Mouse (Mus musculus): Measurements from ENCODE around the gene Olfr1006. TPM values are rescaled to one million over a fixed set of nuclear protein-coding genes. Genes with fewer than 3 reads are reported as not detected.
"Not testable (repeated sequence)": the region's sequence is repeated elsewhere in the genome, so short reads cannot be mapped to it uniquely, and the experiment has no call there.

Olfr1006 gene
- total RNA-seq (2015; ENCODE audit: low replicate concordance) (not detected in 2 replicates), total RNA-seq (2017; ENCODE audit: low replicate concordance) (not detected in 2 replicates)

- no peak for ATAC-seq (replicated peaks; ENCODE audit: low FRiP score, poor library complexity, severe bottlenecking)
These were observed at the start of gene Olfr1006 for GRCm38 (mm10) chr2:85678667-85679066. TSS of gene Olfr1006 (minus strand) at chr2:85678767.

- ATAC-seq (replicated peaks; ENCODE audit: low FRiP score, poor library complexity, severe bottlenecking): no peak
These were observed 47.2 kb upstream of the Olfr1006 start for GRCm38 (mm10) chr2:85725793-85726192.

GRCm38 (mm10) chr2:85715119-85715518 lies 36.6 kb upstream of the Olfr1006 start, which contains the start of gene Olfr1009:
TSS of gene Olfr1009 (plus strand) at chr2:85715419.
- ATAC-seq (replicated peaks; ENCODE audit: low FRiP score, poor library complexity, severe bottlenecking): no peak

GRCm38 (mm10) chr2:85711159-85711558 lies 32.6 kb upstream of the Olfr1006 start:
- no peak for ATAC-seq (replicated peaks; ENCODE audit: low FRiP score, poor library complexity, severe bottlenecking)

- ATAC-seq (replicated peaks; ENCODE audit: low FRiP score, poor library complexity, severe bottlenecking): not testable (repeated sequence)
These were observed 32.1 kb upstream of the Olfr1006 start for GRCm38 (mm10) chr2:85710680-85711079.

GRCm38 (mm10) chr2:85689131-85689530 lies 10.6 kb upstream of the Olfr1006 start, which contains the start of gene Olfr1008:
TSS of gene Olfr1008 (plus strand) at chr2:85689431.
- ATAC-seq (replicated peaks; ENCODE audit: low FRiP score, poor library complexity, severe bottlenecking): no peak

GRCm38 (mm10) chr2:85664355-85664754 lies 14.2 kb downstream of the Olfr1006 start, which contains the start of gene Olfr154:
TSS of gene Olfr154 (minus strand) at chr2:85664455.
- ATAC-seq (replicated peaks; ENCODE audit: low FRiP score, poor library complexity, severe bottlenecking): not testable (repeated sequence)

GRCm38 (mm10) chr2:85650604-85651003 lies 28.0 kb downstream of the Olfr1006 start, which contains the start of gene Olfr1002:
TSS of gene Olfr1002 (minus strand) at chr2:85650704.
- no peak for ATAC-seq (replicated peaks; ENCODE audit: low FRiP score, poor library complexity, severe bottlenecking)

Other genes starting within 250 kb of the Olfr1006 start
- not detected in 2 replicates for gene Olfr994, start 242.3 kb downstream of the Olfr1006 start, total RNA-seq (2015; ENCODE audit: low replicate concordance)
- not detected in 2 replicates for gene Olfr994, start 242.3 kb downstream of the Olfr1006 start, total RNA-seq (2017; ENCODE audit: low replicate concordance)
- not detected in 2 replicates for gene Olfr995, start 235.1 kb downstream of the Olfr1006 start, total RNA-seq (2015; ENCODE audit: low replicate concordance)
- gene Olfr995, start 235.1 kb downstream of the Olfr1006 start, total RNA-seq (2017; ENCODE audit: low replicate concordance): 2.5 TPM in 1 of 2 replicates, not detected in the other
- not detected in 2 replicates for gene 4833423E24Rik, start 159.7 kb downstream of the Olfr1006 start, total RNA-seq (2015; ENCODE audit: low replicate concordance)
- not detected in 2 replicates for gene 4833423E24Rik, start 159.7 kb downstream of the Olfr1006 start, total RNA-seq (2017; ENCODE audit: low replicate concordance)
- not detected in 2 replicates for gene Olfr996, start 99.6 kb downstream of the Olfr1006 start, total RNA-seq (2015; ENCODE audit: low replicate concordance)
- gene Olfr996, start 99.6 kb downstream of the Olfr1006 start, total RNA-seq (2017; ENCODE audit: low replicate concordance): not detected in 2 replicates
- gene Olfr998, start 89.8 kb downstream of the Olfr1006 start, total RNA-seq (2015; ENCODE audit: low replicate concordance): not detected in 2 replicates
- not detected in 2 replicates for gene Olfr998, start 89.8 kb downstream of the Olfr1006 start, total RNA-seq (2017; ENCODE audit: low replicate concordance)
- not detected in 2 replicates for gene Olfr1000, start 66.9 kb downstream of the Olfr1006 start, total RNA-seq (2015; ENCODE audit: low replicate concordance)
- gene Olfr1000, start 66.9 kb downstream of the Olfr1006 start, total RNA-seq (2017; ENCODE audit: low replicate concordance): not detected in 2 replicates
- not detected in 2 replicates for gene Olfr1002, start 28.1 kb downstream of the Olfr1006 start, total RNA-seq (2015; ENCODE audit: low replicate concordance)
- not detected in 2 replicates for gene Olfr1002, start 28.1 kb downstream of the Olfr1006 start, total RNA-seq (2017; ENCODE audit: low replicate concordance)
- gene Olfr154, start 14.3 kb downstream of the Olfr1006 start, total RNA-seq (2015; ENCODE audit: low replicate concordance): not detected in 2 replicates
- gene Olfr154, start 14.3 kb downstream of the Olfr1006 start, total RNA-seq (2017; ENCODE audit: low replicate concordance): not detected in 2 replicates
- gene Olfr1008, start 10.7 kb upstream of the Olfr1006 start, total RNA-seq (2015; ENCODE audit: low replicate concordance): not detected in 2 replicates
- not detected in 2 replicates for gene Olfr1008, start 10.7 kb upstream of the Olfr1006 start, total RNA-seq (2017; ENCODE audit: low replicate concordance)
- not detected in 2 replicates for gene Olfr1009, start 36.7 kb upstream of the Olfr1006 start, total RNA-seq (2015; ENCODE audit: low replicate concordance)
- gene Olfr1009, start 36.7 kb upstream of the Olfr1006 start, total RNA-seq (2017; ENCODE audit: low replicate concordance): not detected in 2 replicates
- not detected in 2 replicates for gene Olfr1012, start 84.0 kb upstream of the Olfr1006 start, total RNA-seq (2015; ENCODE audit: low replicate concordance)
- gene Olfr1012, start 84.0 kb upstream of the Olfr1006 start, total RNA-seq (2017; ENCODE audit: low replicate concordance): not detected in 2 replicates
- not detected in 2 replicates for gene Olfr1013, start 88.3 kb upstream of the Olfr1006 start, total RNA-seq (2015; ENCODE audit: low replicate concordance)
- gene Olfr1013, start 88.3 kb upstream of the Olfr1006 start, total RNA-seq (2017; ENCODE audit: low replicate concordance): not detected in 2 replicates
- gene Olfr1014, start 93.9 kb upstream of the Olfr1006 start, total RNA-seq (2015; ENCODE audit: low replicate concordance): not detected in 2 replicates
- not detected in 2 replicates for gene Olfr1014, start 93.9 kb upstream of the Olfr1006 start, total RNA-seq (2017; ENCODE audit: low replicate concordance)
- not detected in 2 replicates for gene Olfr1015, start 103.2 kb upstream of the Olfr1006 start, total RNA-seq (2015; ENCODE audit: low replicate concordance)
- 1.1 TPM in 1 of 2 replicates, not detected in the other for gene Olfr1015, start 103.2 kb upstream of the Olfr1006 start, total RNA-seq (2017; ENCODE audit: low replicate concordance)
- not detected in 2 replicates for gene Olfr1016, start 123.8 kb upstream of the Olfr1006 start, total RNA-seq (2015; ENCODE audit: low replicate concordance)
- gene Olfr1016, start 123.8 kb upstream of the Olfr1006 start, total RNA-seq (2017; ENCODE audit: low replicate concordance): 1.4 TPM in 1 of 2 replicates, not detected in the other
- not detected in 2 replicates for gene Olfr1018, start 139.7 kb upstream of the Olfr1006 start, total RNA-seq (2015; ENCODE audit: low replicate concordance)
- not detected in 2 replicates for gene Olfr1018, start 139.7 kb upstream of the Olfr1006 start, total RNA-seq (2017; ENCODE audit: low replicate concordance)
- gene Olfr1019, start 166.7 kb upstream of the Olfr1006 start, total RNA-seq (2015; ENCODE audit: low replicate concordance): not detected in 2 replicates
- not detected in 2 replicates for gene Olfr1019, start 166.7 kb upstream of the Olfr1006 start, total RNA-seq (2017; ENCODE audit: low replicate concordance)
- gene Olfr1020, start 168.3 kb upstream of the Olfr1006 start, total RNA-seq (2015; ENCODE audit: low replicate concordance): not detected in 2 replicates
- not detected in 2 replicates for gene Olfr1020, start 168.3 kb upstream of the Olfr1006 start, total RNA-seq (2017; ENCODE audit: low replicate concordance)
- gene Olfr1022, start 189.8 kb upstream of the Olfr1006 start, total RNA-seq (2015; ENCODE audit: low replicate concordance): not detected in 2 replicates
- gene Olfr1022, start 189.8 kb upstream of the Olfr1006 start, total RNA-seq (2017; ENCODE audit: low replicate concordance): not detected in 2 replicates
- not detected in 2 replicates for gene Olfr1023, start 206.9 kb upstream of the Olfr1006 start, total RNA-seq (2015; ENCODE audit: low replicate concordance)
- gene Olfr1023, start 206.9 kb upstream of the Olfr1006 start, total RNA-seq (2017; ENCODE audit: low replicate concordance): not detected in 2 replicates
- gene Olfr1024, start 226.3 kb upstream of the Olfr1006 start, total RNA-seq (2015; ENCODE audit: low replicate concordance): not detected in 2 replicates
- not detected in 2 replicates for gene Olfr1024, start 226.3 kb upstream of the Olfr1006 start, total RNA-seq (2017; ENCODE audit: low replicate concordance)
- not detected in 2 replicates for gene Olfr1025-ps1, start 236.4 kb upstream of the Olfr1006 start, total RNA-seq (2015; ENCODE audit: low replicate concordance)
- not detected in 2 replicates for gene Olfr1025-ps1, start 236.4 kb upstream of the Olfr1006 start, total RNA-seq (2017; ENCODE audit: low replicate concordance)
- gene Olfr1026, start 242.8 kb upstream of the Olfr1006 start, total RNA-seq (2015; ENCODE audit: low replicate concordance): not detected in 2 replicates
- not detected in 2 replicates for gene Olfr1026, start 242.8 kb upstream of the Olfr1006 start, total RNA-seq (2017; ENCODE audit: low replicate concordance)